In the genomic region with DNA sequence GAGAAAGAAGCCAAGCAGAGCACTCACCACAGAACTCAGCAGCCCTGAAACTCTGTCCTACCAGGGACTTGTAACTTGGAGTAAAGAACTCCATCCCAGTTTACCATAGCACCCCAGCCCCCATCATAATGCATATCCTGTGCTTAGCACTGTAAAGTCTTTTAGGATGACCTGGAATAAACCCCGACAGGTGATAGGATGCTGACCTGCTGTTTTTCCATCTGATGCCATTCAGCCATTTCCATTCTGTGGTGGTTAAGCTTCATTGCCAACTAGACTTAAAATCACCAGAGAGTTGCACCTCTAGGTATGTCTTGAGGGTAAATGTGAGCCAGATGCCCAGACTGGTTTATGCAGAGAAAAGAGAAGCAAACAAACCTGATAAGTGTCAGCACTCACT, we compare ENCODE assay signal across 12 mouse cellular contexts.
A peak's percentile ranks its signal among the peaks of the same experiment; 100 is the strongest.
DNase-seq lines count a peak whose midpoint lies in the region.
"Had no signal": no experiment of that assay in that cellular context is flagged by ENCODE, and none has a peak within 500 bp of the region (broad histone marks: within the 10 kb centered on the region; RNA-seq: fewer than 3 reads in every experiment).

No protein-coding gene starts in this region.

- peak; percentile 19 for DNase-seq in cerebellum, adult 11 months
- DNase-seq in cerebellum, adult 18-20 months: peak; percentile 38 to 42
- peak; percentile 61 for DNase-seq in cerebellum, adult 9-11 months
- DNase-seq in cerebellum, postnatal 36 days: peak; percentile 22 to 36
- no peak for DNase-seq in kidney, adult 9 months
- DNase-seq in frontal cortex, postnatal 10 days (ENCODE audit: low spot score in 2 of 2): no peak
- DNase-seq in kidney, postnatal 14 days: no peak
- DNase-seq: adrenal gland, adult 8-10 months; adrenal gland, postnatal 36 days; gastrocnemius, postnatal 14 days; heart, postnatal 36 days; kidney, adult 2 months had no signal

Comparison
In these comparisons a context has a peak if more than half of its experiments do, and no peak if none do; other contexts are left out.
1. DNase-seq: peak in cerebellum, adult 11 months (single experiment), cerebellum, adult 18-20 months (2 of 2), cerebellum, adult 9-11 months (single experiment) and cerebellum, postnatal 36 days (2 of 2); none in kidney, adult 9 months (single experiment), frontal cortex, postnatal 10 days (0 of 2) and kidney, postnatal 14 days (single experiment).